Mouse (Mus musculus): Measurements from ENCODE around the gene Inpp5a. TPM values are rescaled to one million over a fixed set of nuclear protein-coding genes. Genes with fewer than 3 reads are reported as not detected.

Gene Inpp5a
- polyA plus RNA-seq, 1 experiment from 2014 or later: 41.6 TPM

GRCm38 (mm10) chr7:139400926-139401325, 12.0 kb downstream of the Inpp5a start:
- H3K4me3 ChIP-seq (ENCODE audit: low read depth, low read length): no peak overlapping the region
- ATAC-seq (ENCODE audit: low read depth): no peak
- no peaks in the 10 kb centered on the region for H3K27me3 ChIP-seq (replicated peaks; ENCODE audit: control insufficient read depth, insufficient read depth, low read length)
- WGBS: 89% methylated on average over 3 of the region's 3 CpGs
- DNase-seq (ENCODE audit: low spot score): no peak
- no peak overlapping the region for H3K27ac ChIP-seq (replicated peaks; ENCODE audit: low read depth, low read length)
- H3K9me3 ChIP-seq (ENCODE audit: control insufficient read depth, low read length): no peaks in the 10 kb centered on the region
- no peak overlapping the region for H3K9ac ChIP-seq (ENCODE audit: low read depth, low read length)
- no peaks in the 10 kb centered on the region for H3K36me3 ChIP-seq (ENCODE audit: control insufficient read depth, insufficient read depth, low read length)
- H3K4me1 ChIP-seq (ENCODE audit: control insufficient read depth, insufficient read depth, low read length): peaks cover 15% of the 10 kb centered on the region
- no peak overlapping the region for H3K4me2 ChIP-seq (ENCODE audit: low read depth, low read length)

GRCm38 (mm10) chr7:139401791-139402190, 12.9 kb downstream of the Inpp5a start:
- no peak overlapping the region for H3K27ac ChIP-seq (replicated peaks; ENCODE audit: low read depth, low read length)
- H3K4me1 ChIP-seq (ENCODE audit: control insufficient read depth, insufficient read depth, low read length): peaks cover 15% of the 10 kb centered on the region
- ATAC-seq (ENCODE audit: low read depth) (no peak), DNase-seq (ENCODE audit: low spot score) (no peak)
- no peak overlapping the region for H3K9ac ChIP-seq (ENCODE audit: low read depth, low read length)
- 67% methylated on average over 8 of the region's 8 CpGs for WGBS
- H3K9me3 ChIP-seq (ENCODE audit: control insufficient read depth, low read length): no peaks in the 10 kb centered on the region
- H3K4me3 ChIP-seq (ENCODE audit: low read depth, low read length): no peak overlapping the region
- no peaks in the 10 kb centered on the region for H3K27me3 ChIP-seq (replicated peaks; ENCODE audit: control insufficient read depth, insufficient read depth, low read length)
- no peak overlapping the region for H3K4me2 ChIP-seq (ENCODE audit: low read depth, low read length)
- no peaks in the 10 kb centered on the region for H3K36me3 ChIP-seq (ENCODE audit: control insufficient read depth, insufficient read depth, low read length)

- Histone ChIP-seq H3K36me3 (ENCODE audit: control insufficient read depth, insufficient read depth, low read length) (no peaks in the 10 kb centered on the region), H3K4me1 (ENCODE audit: control insufficient read depth, insufficient read depth, low read length) (peaks cover 9% of the 10 kb centered on the region), H3K4me3 (ENCODE audit: low read depth, low read length) (no peak overlapping the region), H3K27ac (replicated peaks; ENCODE audit: low read depth, low read length) (no peak overlapping the region), H3K9me3 (ENCODE audit: control insufficient read depth, low read length) (no peaks in the 10 kb centered on the region), H3K9ac (ENCODE audit: low read depth, low read length) (no peak overlapping the region), H3K4me2 (ENCODE audit: low read depth, low read length) (no peak overlapping the region), H3K27me3 (replicated peaks; ENCODE audit: control insufficient read depth, insufficient read depth, low read length) (no peaks in the 10 kb centered on the region)
- DNase-seq (ENCODE audit: low spot score): no peak
- ATAC-seq (ENCODE audit: low read depth): no peak
- 91% methylated on average over 4 of the region's 4 CpGs for WGBS
Measured at GRCm38 (mm10) chr7:139402721-139403120, 13.8 kb downstream of the Inpp5a start.

- no peaks in the 10 kb centered on the region for H3K4me1 ChIP-seq (ENCODE audit: control insufficient read depth, insufficient read depth, low read length)
- no peak overlapping the region for H3K4me3 ChIP-seq (ENCODE audit: low read depth, low read length)
- DNase-seq (ENCODE audit: low spot score): no peak
- no peak overlapping the region for H3K9ac ChIP-seq (ENCODE audit: low read depth, low read length)
- H3K27me3 ChIP-seq (replicated peaks; ENCODE audit: control insufficient read depth, insufficient read depth, low read length): no peaks in the 10 kb centered on the region
- no peak overlapping the region for H3K4me2 ChIP-seq (ENCODE audit: low read depth, low read length)
- no peak for ATAC-seq (ENCODE audit: low read depth)
- WGBS: 76% methylated on average over 2 of the region's 2 CpGs
- no peaks in the 10 kb centered on the region for H3K9me3 ChIP-seq (ENCODE audit: control insufficient read depth, low read length)
- no peaks in the 10 kb centered on the region for H3K36me3 ChIP-seq (ENCODE audit: control insufficient read depth, insufficient read depth, low read length)
- no peak overlapping the region for H3K27ac ChIP-seq (replicated peaks; ENCODE audit: low read depth, low read length)
Measured at GRCm38 (mm10) chr7:139406581-139406980, 17.7 kb downstream of the Inpp5a start.

GRCm38 (mm10) chr7:139407966-139408365, 19.1 kb downstream of the Inpp5a start:
- no peaks in the 10 kb centered on the region for H3K4me1 ChIP-seq (ENCODE audit: control insufficient read depth, insufficient read depth, low read length)

GRCm38 (mm10) chr7:139409903-139410302, 21.0 kb downstream of the Inpp5a start:
- Histone ChIP-seq H3K36me3 (ENCODE audit: control insufficient read depth, insufficient read depth, low read length) (no peaks in the 10 kb centered on the region), H3K4me3 (ENCODE audit: low read depth, low read length) (no peak overlapping the region), H3K27me3 (replicated peaks; ENCODE audit: control insufficient read depth, insufficient read depth, low read length) (no peaks in the 10 kb centered on the region), H3K9me3 (ENCODE audit: control insufficient read depth, low read length) (no peaks in the 10 kb centered on the region), H3K4me1 (ENCODE audit: control insufficient read depth, insufficient read depth, low read length) (no peaks in the 10 kb centered on the region), H3K27ac (replicated peaks; ENCODE audit: low read depth, low read length) (no peak overlapping the region), H3K9ac (ENCODE audit: low read depth, low read length) (no peak overlapping the region), H3K4me2 (ENCODE audit: low read depth, low read length) (no peak overlapping the region)
- ATAC-seq (ENCODE audit: low read depth): no peak
- WGBS: 73% methylated on average over 5 of the region's 5 CpGs
- peak; percentile 26 for DNase-seq (ENCODE audit: low spot score)

More at GRCm38 (mm10) chr7:139407966-139408365, 19.1 kb downstream of the Inpp5a start:
- H3K27me3 ChIP-seq (replicated peaks; ENCODE audit: control insufficient read depth, insufficient read depth, low read length): no peaks in the 10 kb centered on the region
- H3K4me3 ChIP-seq (ENCODE audit: low read depth, low read length): no peak overlapping the region
- H3K27ac ChIP-seq (replicated peaks; ENCODE audit: low read depth, low read length): no peak overlapping the region
- no peak overlapping the region for H3K9ac ChIP-seq (ENCODE audit: low read depth, low read length)
- DNase-seq (ENCODE audit: low spot score): no peak
- no peaks in the 10 kb centered on the region for H3K9me3 ChIP-seq (ENCODE audit: control insufficient read depth, low read length)
- no peaks in the 10 kb centered on the region for H3K36me3 ChIP-seq (ENCODE audit: control insufficient read depth, insufficient read depth, low read length)
- no peak for ATAC-seq (ENCODE audit: low read depth)
- H3K4me2 ChIP-seq (ENCODE audit: low read depth, low read length): no peak overlapping the region

- Histone ChIP-seq H3K4me3 (ENCODE audit: low read depth, low read length) (no peak overlapping the region), H3K4me2 (ENCODE audit: low read depth, low read length) (no peak overlapping the region), H3K4me1 (ENCODE audit: control insufficient read depth, insufficient read depth, low read length) (no peaks in the 10 kb centered on the region), H3K27me3 (replicated peaks; ENCODE audit: control insufficient read depth, insufficient read depth, low read length) (no peaks in the 10 kb centered on the region), H3K36me3 (ENCODE audit: control insufficient read depth, insufficient read depth, low read length) (no peaks in the 10 kb centered on the region), H3K27ac (replicated peaks; ENCODE audit: low read depth, low read length) (no peak overlapping the region), H3K9ac (ENCODE audit: low read depth, low read length) (no peak overlapping the region), H3K9me3 (ENCODE audit: control insufficient read depth, low read length) (no peaks in the 10 kb centered on the region)
- no peak for ATAC-seq (ENCODE audit: low read depth)
- DNase-seq (ENCODE audit: low spot score): peak; percentile 27
- 58% methylated on average over 8 of the region's 8 CpGs for WGBS
Measured at GRCm38 (mm10) chr7:139412223-139412950, 23.5 kb downstream of the Inpp5a start.

- H3K9ac ChIP-seq (ENCODE audit: low read depth, low read length): no peak overlapping the region
- H3K4me2 ChIP-seq (ENCODE audit: low read depth, low read length): no peak overlapping the region
- no peak for DNase-seq (ENCODE audit: low spot score)
- H3K4me1 ChIP-seq (ENCODE audit: control insufficient read depth, insufficient read depth, low read length): no peaks in the 10 kb centered on the region
- no peak overlapping the region for H3K27ac ChIP-seq (replicated peaks; ENCODE audit: low read depth, low read length)
- H3K4me3 ChIP-seq (ENCODE audit: low read depth, low read length): no peak overlapping the region
- H3K9me3 ChIP-seq (ENCODE audit: control insufficient read depth, low read length): no peaks in the 10 kb centered on the region
- H3K27me3 ChIP-seq (replicated peaks; ENCODE audit: control insufficient read depth, insufficient read depth, low read length): no peaks in the 10 kb centered on the region
- WGBS: 82% methylated on average over 3 of the region's 3 CpGs
- no peaks in the 10 kb centered on the region for H3K36me3 ChIP-seq (ENCODE audit: control insufficient read depth, insufficient read depth, low read length)
- ATAC-seq (ENCODE audit: low read depth): no peak
Measured at GRCm38 (mm10) chr7:139413400-139413799, 24.5 kb downstream of the Inpp5a start.

- DNase-seq (ENCODE audit: low spot score) (no peak), ATAC-seq (ENCODE audit: low read depth) (no peak)
- Histone ChIP-seq H3K4me2 (ENCODE audit: low read depth, low read length) (no peak overlapping the region), H3K27ac (replicated peaks; ENCODE audit: low read depth, low read length) (no peak overlapping the region), H3K9me3 (ENCODE audit: control insufficient read depth, low read length) (no peaks in the 10 kb centered on the region), H3K36me3 (ENCODE audit: control insufficient read depth, insufficient read depth, low read length) (no peaks in the 10 kb centered on the region), H3K4me3 (ENCODE audit: low read depth, low read length) (no peak overlapping the region), H3K4me1 (ENCODE audit: control insufficient read depth, insufficient read depth, low read length) (no peaks in the 10 kb centered on the region), H3K27me3 (replicated peaks; ENCODE audit: control insufficient read depth, insufficient read depth, low read length) (no peaks in the 10 kb centered on the region), H3K9ac (ENCODE audit: low read depth, low read length) (no peak overlapping the region)
Measured at GRCm38 (mm10) chr7:139415616-139416225, 26.8 kb downstream of the Inpp5a start.
